Mouse (Mus musculus) right cerebral cortex, postnatal 25 days (tissue): ENCODE results near the gene Zfp345.
A peak's percentile ranks its signal among the peaks of the same experiment; 100 is the strongest.
"Not testable (repeated sequence)": the region's sequence is repeated elsewhere in the genome, so short reads cannot be mapped to it uniquely, and the experiment has no call there.

ENCODE experiments used
- DNase-seq: peaks from one replicate; pipeline ENCODE4 v3.0.0; 2022

Gene Zfp345

DNA sequence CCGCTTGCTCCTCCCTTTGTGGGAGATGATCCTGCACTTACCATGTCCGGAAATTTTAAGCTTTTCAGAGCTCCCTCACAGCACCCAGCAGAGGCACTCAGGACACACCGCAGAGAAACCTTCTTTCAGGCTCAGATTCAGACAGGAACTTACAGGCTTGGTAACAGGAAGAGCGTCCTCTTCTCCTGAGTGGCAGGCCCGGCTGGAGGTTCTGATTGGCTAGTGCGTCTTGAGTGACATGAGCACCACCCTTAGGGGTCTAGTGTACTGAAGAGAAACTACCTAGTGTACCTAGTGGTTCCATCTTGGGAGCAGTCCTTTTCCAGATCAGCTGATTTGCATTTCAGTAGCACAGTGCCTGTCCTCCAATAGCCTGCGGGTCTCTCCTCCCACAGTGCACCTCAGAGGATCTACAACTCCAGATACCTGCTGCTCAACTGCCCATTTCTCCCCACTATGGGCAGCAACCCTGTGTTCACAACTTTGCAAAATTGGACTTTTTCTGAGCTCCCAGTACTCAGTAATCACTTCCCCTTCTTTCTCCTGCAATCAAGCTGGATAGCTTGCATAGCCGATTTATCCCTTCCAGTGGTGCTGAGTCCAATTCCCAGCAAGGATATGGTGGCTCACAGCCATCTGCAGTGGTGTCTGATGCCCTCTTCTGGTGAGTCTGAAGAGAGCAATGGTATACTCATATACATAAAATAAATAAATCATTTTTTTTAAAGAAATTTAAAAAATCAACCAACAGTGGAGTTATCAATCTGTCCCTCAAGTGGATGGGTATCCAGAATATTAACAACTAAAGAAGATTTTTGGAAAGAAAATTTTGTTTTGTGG is at the start of gene Zfp345:
TSS of gene Zfp345 (minus strand) at position 153 of the 840 bp plus-strand sequence.
- not testable (repeated sequence) for DNase-seq

DNA sequence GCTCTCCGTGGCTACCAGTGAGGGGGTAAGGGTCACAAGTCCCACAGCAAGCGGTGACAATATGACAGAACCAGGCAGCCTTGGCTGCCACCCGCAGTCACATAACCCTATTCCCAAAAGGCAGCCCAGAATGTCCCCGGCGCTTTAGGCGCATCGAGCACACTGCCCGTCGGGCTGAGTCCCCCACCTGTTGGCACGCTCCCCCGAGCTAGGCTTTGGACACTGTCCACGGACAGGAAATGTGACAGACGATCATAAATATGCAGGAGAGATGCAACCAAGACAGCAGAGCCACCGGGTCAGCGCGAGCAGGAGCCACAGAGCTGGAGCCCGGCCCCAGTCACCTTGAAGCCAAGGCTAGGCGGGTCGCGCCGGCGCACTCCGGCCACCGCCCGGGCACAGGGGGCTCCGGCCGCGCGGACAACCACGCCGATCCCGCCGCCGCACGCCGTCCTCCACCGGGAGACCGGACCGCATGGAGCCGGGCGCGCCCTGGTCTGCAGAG is 40.9 kb upstream of the Zfp345 start:
- no peak for DNase-seq

GRCm38 (mm10) chr2:150512837-150513236 is 27.9 kb upstream of the Zfp345 start:
- no peak for DNase-seq

DNA sequence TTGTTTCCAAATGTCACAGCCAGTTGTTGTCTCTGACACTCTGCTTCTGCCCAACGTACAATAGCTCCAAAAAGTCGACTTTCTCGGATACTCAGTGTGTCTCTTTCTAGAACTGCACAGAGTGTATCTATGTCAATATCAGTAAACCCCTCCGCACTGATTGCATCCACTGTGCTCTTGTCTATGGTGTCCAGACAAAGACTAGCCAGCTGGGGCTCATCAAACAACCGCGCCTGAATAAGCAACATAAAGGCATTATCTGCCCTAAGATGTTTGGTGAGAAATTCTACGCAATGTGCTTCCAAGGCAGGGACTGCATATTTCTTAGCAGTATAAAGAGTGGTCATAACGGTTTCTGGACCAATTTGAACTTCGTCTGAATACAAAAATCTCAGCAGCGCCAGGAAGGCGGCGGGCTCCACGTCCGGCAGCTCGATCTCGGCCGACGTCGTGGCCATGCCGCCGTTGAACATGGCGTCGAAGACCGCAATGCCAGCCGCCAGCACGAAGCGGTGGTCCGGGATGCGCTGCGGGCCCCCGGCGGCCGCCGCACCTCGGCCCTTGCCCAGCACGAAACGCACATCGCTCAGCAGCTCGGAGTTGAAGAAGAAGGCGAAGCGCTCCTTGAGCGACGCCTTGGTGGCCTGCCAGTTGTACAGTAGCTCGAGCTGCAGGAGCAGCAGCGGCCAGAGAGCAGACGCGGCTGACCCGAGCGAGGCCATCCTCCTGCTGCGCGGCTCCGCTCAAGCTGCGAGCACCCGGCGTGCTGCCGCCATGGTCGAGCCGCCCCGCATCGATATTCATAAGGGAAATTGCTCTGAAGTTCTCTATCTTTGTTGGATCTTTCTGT is 15.5 kb upstream of the Zfp345 start:
- not testable (repeated sequence) for DNase-seq

DNA sequence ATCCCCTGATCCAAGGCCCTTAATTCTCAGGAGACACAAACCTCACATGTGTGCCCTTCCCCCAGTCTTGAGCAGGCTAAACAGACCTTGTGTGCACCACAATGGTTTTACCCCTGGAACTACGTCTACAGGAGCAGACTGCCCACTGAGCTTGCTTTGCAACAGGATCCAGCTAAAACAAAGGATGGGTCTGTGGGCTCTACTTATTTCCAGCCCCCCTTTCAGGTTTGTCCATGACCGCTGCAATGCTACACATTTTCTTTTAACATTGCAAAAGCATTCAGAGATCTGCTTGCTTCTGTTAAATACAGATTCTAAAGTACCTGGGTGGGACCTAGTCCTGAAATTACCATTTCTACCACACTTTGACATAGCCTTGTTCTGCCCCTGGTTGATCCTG is 8.1 kb upstream of the Zfp345 start:
- no peak for DNase-seq

GRCm38 (mm10) chr2:150451180-150451919 is 33.5 kb downstream of the Zfp345 start, which contains the start of gene Zfp442:
TSS of gene Zfp442 (minus strand) at chr2:150451486.
- DNase-seq: peak; percentile 69

- DNase-seq: not testable (repeated sequence)
Measured at GRCm38 (mm10) chr2:150439084-150439483, 45.8 kb downstream of the Zfp345 start.
